Mouse (Mus musculus) embryonic facial prominence, embryonic 14.5 days (tissue): Measurements from ENCODE around the gene Cdk9. TPM values are rescaled to one million over a fixed set of nuclear protein-coding genes. Genes with fewer than 3 reads are reported as not detected.

Experiments
- ATAC-seq: fragments of 200-750 bp; cut with Nextera tagmentation; 2 replicates; pipeline ENCODE4 v1.8.0; 2017; ENCODE audit warnings: low read depth, moderate number of reproducible peaks, moderate TSS enrichment
- DNase-seq: peaks from one replicate; pipeline ENCODE4 v3.0.0-alpha.2; 2015; ENCODE audit warnings: low spot score
- H3K27ac ChIP-seq: fragments of 300-500 bp; sonication (generic); replicated peaks from 2 replicates; pipeline ENCODE4 v1.5.1; 2014; ENCODE audit warnings: low read depth, mild to moderate bottlenecking, low read length, moderate library complexity
- H3K27me3 ChIP-seq: fragments of 300-500 bp; sonication (generic); replicated peaks from 2 replicates; pipeline ENCODE4 v1.6.1; 2014; ENCODE audit warnings: low read length; ENCODE audit not compliant: control insufficient read depth, insufficient read depth
- H3K36me3 ChIP-seq: fragments of 300-500 bp; sonication (generic); 2 replicates; pipeline ENCODE4 v1.6.1; 2014; ENCODE audit warnings: low read length, mixed read lengths; ENCODE audit not compliant: control insufficient read depth, insufficient read depth
- H3K4me1 ChIP-seq: fragments of 300-500 bp; sonication (generic); 2 replicates; pipeline ENCODE4 v1.6.1; 2014; ENCODE audit warnings: antibody characterized with exemption, low read length; ENCODE audit not compliant: control insufficient read depth, insufficient read depth
- H3K4me2 ChIP-seq: fragments of 300-500 bp; sonication (generic); 2 replicates; pipeline ENCODE4 v1.6.1; 2014; ENCODE audit warnings: low read depth, mild to moderate bottlenecking, low read length, moderate library complexity, mixed read lengths
- H3K4me3 ChIP-seq: fragments of 300-500 bp; sonication (generic); 2 replicates; pipeline ENCODE4 v1.5.1; 2014; ENCODE audit warnings: low read depth, mild to moderate bottlenecking, low read length
- H3K9ac ChIP-seq: fragments of 300-500 bp; sonication (generic); 2 replicates; pipeline ENCODE4 v1.6.1; 2014; ENCODE audit warnings: low read depth, mild to moderate bottlenecking, low read length, moderate library complexity, mixed read lengths
- H3K9me3 ChIP-seq: fragments of 300-500 bp; sonication (generic); 2 replicates; pipeline ENCODE4 v1.6.1; 2016; ENCODE audit warnings: low read length; ENCODE audit not compliant: control insufficient read depth
- WGBS: fragments of 180-500 bp; shearing (Covaris S2); extraction: QIAGEN DNeasy Blood & Tissue Kit; methylation state at CpG from one replicate; pipeline ENCODE4 v1.1.7; 2014; 5-methylcytosine and 5-hydroxymethylcytosine counted together
- polyA plus RNA-seq: library from polyadenylated mRNA; unstranded; fragments of >200 nt; fragmentation: Nextera tagmentation; extraction: Ambion mirVana; gene quantifications from 2 replicates; pipeline ENCODE4 v1.2.1, GENCODE M21; 2014

Cdk9 gene
- polyA plus RNA-seq, 1 experiment from 2014 or later: 67.4 TPM

DNA sequence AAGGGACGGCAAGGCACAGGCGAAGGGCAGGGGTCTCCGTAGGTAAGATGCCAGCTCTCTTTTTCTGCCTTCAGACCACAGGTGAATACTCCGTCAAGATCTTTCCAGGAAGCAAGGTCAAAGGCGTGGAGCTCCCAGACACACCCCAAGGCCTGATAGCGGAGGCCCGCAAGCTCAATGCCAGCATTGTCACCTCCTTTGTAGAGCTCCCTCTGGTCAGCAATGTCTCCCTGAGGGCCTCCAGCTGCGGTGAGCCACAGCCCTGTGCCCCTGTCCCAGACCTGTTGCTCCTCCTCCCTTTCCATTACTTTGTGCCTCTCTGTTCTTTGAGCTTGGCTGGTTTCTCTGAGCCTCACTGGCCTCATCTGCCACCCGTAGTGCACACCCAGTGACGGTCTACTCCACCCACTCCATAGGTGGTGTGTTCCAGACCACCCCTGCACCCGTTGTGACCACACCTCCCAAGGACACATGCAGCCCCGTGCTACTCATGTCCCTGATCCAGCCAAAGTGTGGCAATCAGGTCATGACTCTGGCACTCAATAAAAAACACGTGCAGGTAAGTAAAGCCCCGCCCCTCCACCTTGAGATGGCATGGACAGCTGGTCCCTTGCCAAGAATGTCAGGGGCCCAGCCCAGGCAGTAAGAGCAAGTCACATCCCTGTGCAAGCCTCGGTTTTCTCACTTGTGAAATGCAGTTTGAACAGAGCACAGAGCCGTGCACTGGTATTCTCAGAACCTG, 39.5 kb downstream of the Cdk9 start:
- H3K27me3 ChIP-seq: no peaks in the 10 kb centered on the region
- ATAC-seq (0 out of 2 replicates have a peak, but pooled peaks have one; percentile 53), DNase-seq (no peak)
- H3K36me3 ChIP-seq: peaks cover 38% of the 10 kb centered on the region
- no peak overlapping the region for H3K27ac ChIP-seq
- H3K4me2 ChIP-seq: no peak overlapping the region
- no peaks in the 10 kb centered on the region for H3K4me1 ChIP-seq
- 0 out of 2 replicates have a peak, but pooled peaks cover 3% of the 10 kb centered on the region for H3K9me3 ChIP-seq
- H3K4me3 ChIP-seq: no peak overlapping the region
- no peak overlapping the region for H3K9ac ChIP-seq
- WGBS: 75% methylated on average over 16 of the region's 16 CpGs

DNA sequence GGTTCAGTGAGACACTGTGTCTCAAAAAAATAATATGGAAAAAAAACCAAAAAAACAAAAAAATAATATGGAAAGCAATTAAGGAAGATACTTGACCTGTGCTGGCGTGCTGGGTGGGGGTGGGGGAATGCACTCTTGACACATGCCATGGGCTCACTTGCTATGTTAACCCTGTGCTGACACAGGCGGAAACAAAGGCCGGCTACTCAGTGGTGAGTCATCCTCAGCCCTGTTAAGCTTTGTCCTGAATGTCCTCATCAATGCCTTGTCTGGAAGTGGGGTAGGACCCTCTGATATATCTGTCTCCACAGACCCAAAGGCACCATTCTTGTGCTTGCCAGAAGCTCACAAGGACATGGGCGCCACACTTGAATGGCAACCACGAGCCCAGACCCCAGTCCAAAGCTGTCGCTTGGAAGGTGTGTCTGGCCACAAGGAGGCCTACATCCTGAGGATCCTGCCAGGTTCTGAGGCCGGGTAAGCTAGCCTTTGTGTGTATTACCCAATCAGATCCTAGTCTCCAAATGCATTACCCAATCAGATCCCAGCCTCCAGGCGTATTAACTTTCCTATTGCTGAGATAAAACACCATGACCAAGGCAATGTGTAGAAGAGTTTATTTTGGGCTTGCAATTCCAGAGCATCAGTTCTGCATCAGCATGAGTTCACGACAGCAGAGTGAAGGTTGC, 40.8 kb downstream of the Cdk9 start:
- Histone ChIP-seq H3K9me3 (0 out of 2 replicates have a peak, but pooled peaks cover 3% of the 10 kb centered on the region), H3K27ac (no peak overlapping the region), H3K9ac (no peak overlapping the region), H3K36me3 (peaks cover 29% of the 10 kb centered on the region), H3K4me1 (no peaks in the 10 kb centered on the region), H3K4me2 (no peak overlapping the region), H3K27me3 (no peaks in the 10 kb centered on the region), H3K4me3 (no peak overlapping the region)
- no peak for DNase-seq
- no peak for ATAC-seq
- WGBS: 72% methylated on average over 9 of the region's 9 CpGs

DNA sequence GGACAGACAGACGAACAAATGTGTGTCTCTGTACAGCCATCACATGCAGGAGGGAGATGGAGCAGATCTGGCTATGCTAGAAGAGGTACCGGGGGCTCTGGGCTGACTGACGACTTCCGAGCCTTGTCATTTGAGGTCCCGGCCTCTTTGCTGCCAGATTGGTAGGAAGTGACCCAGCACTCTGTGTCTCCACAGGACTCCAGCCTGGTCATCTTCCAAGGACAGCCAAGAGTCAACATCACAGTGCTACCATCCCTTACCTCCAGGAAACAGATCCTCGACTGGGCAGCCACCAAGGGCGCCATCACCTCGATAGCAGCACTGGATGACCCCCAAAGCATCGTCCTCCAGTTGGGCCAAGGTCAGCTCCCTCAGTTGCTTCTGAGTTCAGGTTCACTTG, 41.7 kb downstream of the Cdk9 start:
- Histone ChIP-seq H3K27me3 (no peaks in the 10 kb centered on the region), H3K4me3 (no peak overlapping the region), H3K4me2 (no peak overlapping the region), H3K27ac (no peak overlapping the region), H3K9me3 (no peaks in the 10 kb centered on the region), H3K4me1 (no peaks in the 10 kb centered on the region), H3K9ac (no peak overlapping the region), H3K36me3 (peaks cover 24% of the 10 kb centered on the region)
- WGBS: 85% methylated on average over 9 of the region's 9 CpGs
- ATAC-seq (no peak), DNase-seq (no peak)

DNA sequence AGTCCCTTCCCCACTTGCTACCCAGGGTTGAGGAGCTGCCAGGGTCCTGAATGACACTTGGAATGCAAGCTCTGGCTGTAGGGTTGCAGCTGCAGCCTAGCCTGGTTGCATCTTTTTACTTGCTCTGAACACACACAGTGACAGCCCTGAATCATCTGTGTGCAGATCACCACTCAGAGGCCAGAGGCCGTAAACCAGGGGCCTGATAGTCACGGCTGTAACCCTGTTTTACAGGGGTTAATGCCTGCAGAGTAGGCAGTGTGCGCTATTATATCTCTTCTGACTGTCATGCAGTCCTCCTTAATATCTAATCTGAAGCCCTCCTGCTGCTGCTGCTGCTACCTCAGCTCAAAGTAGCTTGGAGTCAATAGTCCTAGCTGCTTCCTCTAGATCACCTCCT, 43.0 kb downstream of the Cdk9 start:
- DNase-seq: no peak
- no peak overlapping the region for H3K27ac ChIP-seq
- no peak overlapping the region for H3K9ac ChIP-seq
- no peak overlapping the region for H3K4me3 ChIP-seq
- H3K4me1 ChIP-seq: no peaks in the 10 kb centered on the region
- H3K27me3 ChIP-seq: no peaks in the 10 kb centered on the region
- 90% methylated on average over 3 of the region's 3 CpGs for WGBS
- no peak for ATAC-seq
- 0 out of 2 replicates have a peak, but pooled peaks cover 12% of the 10 kb centered on the region for H3K36me3 ChIP-seq
- H3K9me3 ChIP-seq: no peaks in the 10 kb centered on the region
- H3K4me2 ChIP-seq: no peak overlapping the region

DNA sequence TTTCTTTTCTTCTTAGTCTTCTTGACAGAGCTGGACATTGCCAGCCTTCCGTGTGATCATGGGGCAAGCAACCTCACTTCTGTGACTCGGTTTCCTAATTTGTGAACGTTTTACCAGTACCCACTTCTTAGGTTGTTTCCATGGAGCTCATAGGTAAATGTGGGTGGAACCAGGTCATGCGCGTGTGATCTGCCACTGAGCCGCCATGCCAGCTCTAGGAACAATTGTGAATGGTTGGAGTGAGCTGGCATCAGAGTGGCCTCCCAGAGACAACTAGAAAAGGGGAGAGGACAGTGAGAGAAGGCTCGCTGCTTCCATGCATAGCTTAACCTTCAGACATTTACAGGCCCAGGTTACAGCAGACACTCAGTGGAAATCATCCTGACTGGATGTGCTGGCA, 44.7 kb downstream of the Cdk9 start:
- Histone ChIP-seq H3K27me3 (no peaks in the 10 kb centered on the region), H3K9ac (no peak overlapping the region), H3K9me3 (no peaks in the 10 kb centered on the region), H3K27ac (0 out of 2 replicates have a peak overlapping the region, but pooled peaks have one; percentile 6), H3K4me2 (no peak overlapping the region), H3K36me3 (0 out of 2 replicates have a peak, but pooled peaks cover 5% of the 10 kb centered on the region), H3K4me1 (no peaks in the 10 kb centered on the region), H3K4me3 (no peak overlapping the region)
- 84% methylated on average over 7 of the region's 7 CpGs for WGBS
- ATAC-seq: no peak
- DNase-seq: no peak

DNA sequence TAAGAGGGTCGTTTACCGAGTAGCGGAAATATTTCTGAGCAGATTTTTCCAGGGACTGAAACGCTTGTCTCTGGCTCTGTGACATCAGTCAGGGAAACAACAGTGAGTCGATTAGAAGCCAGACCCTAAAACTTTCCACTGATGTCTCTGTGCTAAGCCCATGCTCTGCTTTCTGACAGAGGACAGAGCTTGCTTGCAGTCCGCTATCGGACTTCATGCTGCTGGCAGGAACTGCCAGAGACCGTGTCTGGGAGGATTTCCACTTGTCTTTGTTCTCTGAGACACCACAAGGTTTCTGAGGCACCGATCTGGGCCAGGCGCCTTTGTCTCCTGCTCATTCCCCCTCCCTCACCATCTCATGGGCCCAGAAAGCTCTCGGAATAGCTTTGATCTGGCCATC, 45.1 kb downstream of the Cdk9 start:
- Histone ChIP-seq H3K36me3 (0 out of 2 replicates have a peak, but pooled peaks cover 5% of the 10 kb centered on the region), H3K27ac (0 out of 2 replicates have a peak overlapping the region, but pooled peaks have one; percentile 6), H3K9ac (no peak overlapping the region), H3K9me3 (no peaks in the 10 kb centered on the region), H3K4me2 (no peak overlapping the region), H3K4me3 (no peak overlapping the region), H3K27me3 (no peaks in the 10 kb centered on the region), H3K4me1 (no peaks in the 10 kb centered on the region)
- ATAC-seq (no peak), DNase-seq (peak; percentile 21)
- WGBS: 57% methylated on average over 11 of the region's 11 CpGs

DNA sequence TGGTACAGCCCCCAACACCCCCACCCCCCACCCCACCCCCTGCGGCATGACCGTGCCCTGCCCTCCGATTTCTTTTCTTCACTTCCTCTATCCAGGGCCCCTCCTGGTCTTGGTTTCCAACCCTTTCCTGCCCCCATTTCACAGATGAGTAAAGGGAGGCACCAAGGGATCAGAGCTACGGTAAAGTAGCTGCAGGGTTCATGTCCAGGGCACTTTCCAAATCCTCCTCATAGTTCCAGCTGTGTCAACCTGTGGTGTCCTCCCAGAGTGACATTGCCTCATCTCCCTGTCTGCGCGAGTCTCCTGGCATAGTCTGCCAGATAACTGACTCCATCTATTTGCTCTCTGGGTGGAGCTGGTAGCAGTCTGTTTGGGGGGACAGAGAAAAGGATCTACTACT, 47.0 kb downstream of the Cdk9 start:
- H3K4me2 ChIP-seq: no peak overlapping the region
- H3K36me3 ChIP-seq: 0 out of 2 replicates have a peak, but pooled peaks cover 2% of the 10 kb centered on the region
- DNase-seq: no peak
- H3K27ac ChIP-seq: no peak overlapping the region
- no peak for ATAC-seq
- H3K4me1 ChIP-seq: no peaks in the 10 kb centered on the region
- 86% methylated on average over 6 of the region's 6 CpGs for WGBS
- no peaks in the 10 kb centered on the region for H3K9me3 ChIP-seq
- H3K27me3 ChIP-seq: no peaks in the 10 kb centered on the region
- H3K4me3 ChIP-seq: no peak overlapping the region
- H3K9ac ChIP-seq: no peak overlapping the region

DNA sequence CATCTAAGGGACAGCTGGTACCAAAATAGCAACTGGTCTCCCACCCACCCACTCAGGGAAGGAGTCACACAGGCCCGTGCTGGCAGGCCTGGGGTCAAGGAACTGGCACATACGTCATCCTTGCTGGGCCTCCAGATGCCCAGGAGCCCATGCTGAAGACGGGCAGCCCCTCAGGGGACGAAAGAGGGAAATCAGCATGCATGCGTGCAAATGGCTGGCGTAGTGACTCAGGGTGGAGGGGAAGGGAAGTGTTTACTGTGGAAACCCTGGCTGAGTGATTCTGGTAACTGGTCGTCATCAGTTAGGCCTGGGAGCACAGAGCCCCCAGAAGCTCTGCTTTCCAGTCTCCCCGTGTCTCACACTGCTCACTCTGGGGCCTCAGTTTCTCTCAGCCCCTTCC, 47.5 kb downstream of the Cdk9 start:
- no peaks in the 10 kb centered on the region for H3K9me3 ChIP-seq
- H3K4me1 ChIP-seq: no peaks in the 10 kb centered on the region
- no peak overlapping the region for H3K4me3 ChIP-seq
- H3K9ac ChIP-seq: no peak overlapping the region
- H3K36me3 ChIP-seq: no peaks in the 10 kb centered on the region
- H3K27me3 ChIP-seq: no peaks in the 10 kb centered on the region
- DNase-seq: no peak
- no peak overlapping the region for H3K4me2 ChIP-seq
- H3K27ac ChIP-seq: no peak overlapping the region
- WGBS: 66% methylated on average over 8 of the region's 8 CpGs
- no peak for ATAC-seq
